ENCODE assay signal across 15 mouse cellular contexts in genomic region chr11:71337428-71337827, GRCm38 (mm10).
DNase-seq lines count a peak whose midpoint lies in the region; ATAC-seq and TF ChIP-seq lines count a peak whose summit lies in the region.
"Had no signal": no experiment of that assay in that cellular context is flagged by ENCODE, and none has a peak within 500 bp of the region (broad histone marks: within the 10 kb centered on the region; RNA-seq: fewer than 3 reads in every experiment).

No protein-coding gene starts in this region.

- no peak for TF ChIP-seq EP300 in heart, postnatal 0 days (IDR thresholded peaks at IDR 0.05; ENCODE audit: low read depth)
- no peak for TF ChIP-seq EP300 in lung, postnatal 0 days (IDR thresholded peaks at IDR 0.05)

- no peaks in the 10 kb centered on the region for H3K4me1 ChIP-seq in heart, postnatal 0 days (ENCODE audit: control insufficient read depth, insufficient read depth)
- H3K4me1 ChIP-seq in heart, embryonic 12.5 days (replicated peaks) = no peaks in the 10 kb centered on the region
- no peaks in the 10 kb centered on the region for H3K4me1 ChIP-seq in lung, postnatal 0 days (ENCODE audit: insufficient read depth, low read depth, low read length)
- H3K4me1 ChIP-seq in lung, adult 2 months (ENCODE audit: control insufficient read depth, insufficient read depth, low read length) = no peaks in the 10 kb centered on the region
- H3K4me1 ChIP-seq: embryonic facial prominence, embryonic 15.5 days; heart, embryonic 10.5 days; limb, embryonic 13.5 days had no signal

- no peak for TF ChIP-seq POLR2A in lung, adult 2 months (IDR thresholded peaks at IDR 0.05; ENCODE audit: borderline replicate concordance, extremely low read depth, low read depth, low read length)

- H3K4me2 ChIP-seq in heart, postnatal 0 days (ENCODE audit: low read depth, low read length) = no peak overlapping the region
- H3K4me2 ChIP-seq in heart, embryonic 12.5 days = no peak overlapping the region
- no peak overlapping the region for H3K4me2 ChIP-seq in lung, postnatal 0 days (replicated peaks; ENCODE audit: low read depth, low read length)
- H3K4me2 ChIP-seq: embryonic facial prominence, embryonic 15.5 days; limb, embryonic 13.5 days had no signal

- peak; percentile 23 for DNase-seq in heart, postnatal 0 days (ENCODE audit: low spot score)
- peak; percentile 27 for DNase-seq in lung, postnatal 0 days (ENCODE audit: low spot score)
- DNase-seq in lung, adult 2 months = no peak
- DNase-seq in R1 (ENCODE audit: low read depth, low spot score) = peak; percentile 9
- DNase-seq in retina, embryonic 14.5 days (ENCODE audit: low spot score) = peak; percentile 79
- no peak for DNase-seq in testis, postnatal 10 days (ENCODE audit: low spot score)
- no peak for DNase-seq in heart, adult 11 months
- DNase-seq: adrenal gland, adult 8-10 months; cerebellum, adult 18-20 months; thymus, postnatal 36 days had no signal

- H3K27me3 ChIP-seq in heart, postnatal 0 days (ENCODE audit: control insufficient read depth, insufficient read depth, low read length) = no peaks in the 10 kb centered on the region
- 0 out of 2 replicates have a peak, but pooled peaks cover 4% of the 10 kb centered on the region for H3K27me3 ChIP-seq in heart, embryonic 12.5 days (replicated peaks)
- H3K27me3 ChIP-seq in lung, postnatal 0 days (replicated peaks; ENCODE audit: insufficient read depth, low read length) = no peaks in the 10 kb centered on the region
- H3K27me3 ChIP-seq: embryonic facial prominence, embryonic 15.5 days; limb, embryonic 13.5 days had no signal

- no peaks in the 10 kb centered on the region for H3K9me3 ChIP-seq in heart, postnatal 0 days (replicated peaks; ENCODE audit: control insufficient read depth, low read length)
- no peaks in the 10 kb centered on the region for H3K9me3 ChIP-seq in heart, embryonic 12.5 days (replicated peaks)
- H3K9me3 ChIP-seq in lung, postnatal 0 days (ENCODE audit: low read length) = no peaks in the 10 kb centered on the region
- H3K9me3 ChIP-seq: embryonic facial prominence, embryonic 15.5 days; heart, embryonic 10.5 days; limb, embryonic 13.5 days had no signal

- peak; percentile 42 for TF ChIP-seq CTCF in heart, postnatal 0 days (IDR thresholded peaks at IDR 0.05; ENCODE audit: low read depth)
- peak; percentile 52 for TF ChIP-seq CTCF in lung, postnatal 0 days (IDR thresholded peaks at IDR 0.05)
- no peak for TF ChIP-seq CTCF in lung, adult 2 months (IDR thresholded peaks at IDR 0.05; ENCODE audit: insufficient read depth, low read length)

- no peak for ATAC-seq in heart, postnatal 0 days (ENCODE audit: insufficient read depth, low read depth)
- ATAC-seq in heart, embryonic 12.5 days (ENCODE audit: insufficient number of reproducible peaks, low FRiP score) = no peak
- no peak for ATAC-seq in lung, postnatal 0 days

- no peak overlapping the region for H3K27ac ChIP-seq in heart, postnatal 0 days (ENCODE audit: low read depth)
- no peak overlapping the region for H3K27ac ChIP-seq in heart, embryonic 12.5 days (ENCODE audit: poor library complexity, severe bottlenecking)
- no peak overlapping the region for H3K27ac ChIP-seq in lung, postnatal 0 days (ENCODE audit: low read length)
- H3K27ac ChIP-seq: embryonic facial prominence, embryonic 15.5 days; heart, embryonic 10.5 days; limb, embryonic 13.5 days had no signal

- no peaks in the 10 kb centered on the region for H3K36me3 ChIP-seq in heart, postnatal 0 days (replicated peaks; ENCODE audit: control insufficient read depth, insufficient read depth, low read length)
- H3K36me3 ChIP-seq in heart, embryonic 12.5 days = no peaks in the 10 kb centered on the region
- no peaks in the 10 kb centered on the region for H3K36me3 ChIP-seq in lung, postnatal 0 days (ENCODE audit: insufficient read depth, low read length)
- H3K36me3 ChIP-seq: embryonic facial prominence, embryonic 15.5 days; G1E; heart, embryonic 10.5 days; limb, embryonic 13.5 days had no signal

- H3K9ac ChIP-seq in heart, postnatal 0 days (replicated peaks; ENCODE audit: low read depth, low read length) = no peak overlapping the region
- H3K9ac ChIP-seq in heart, embryonic 12.5 days = no peak overlapping the region
- H3K9ac ChIP-seq in lung, postnatal 0 days (replicated peaks; ENCODE audit: low read depth) = no peak overlapping the region
- H3K9ac ChIP-seq: embryonic facial prominence, embryonic 15.5 days; limb, embryonic 13.5 days had no signal

- 6% methylated on average over 1 of the region's 1 CpGs for WGBS in heart, postnatal 0 days
- WGBS in heart, embryonic 12.5 days = 5% methylated on average over 1 of the region's 1 CpGs
- 0% methylated on average over 1 of the region's 1 CpGs for WGBS in lung, postnatal 0 days
- WGBS in lung, adult 2 months = 0% methylated on average over 1 of the region's 1 CpGs

- H3K4me3 ChIP-seq in heart, postnatal 0 days (ENCODE audit: low read depth, low read length) = no peak overlapping the region
- no peak overlapping the region for H3K4me3 ChIP-seq in heart, embryonic 12.5 days
- H3K4me3 ChIP-seq in lung, postnatal 0 days (ENCODE audit: low read depth, low read length) = no peak overlapping the region
- H3K4me3 ChIP-seq in lung, adult 2 months (replicated peaks; ENCODE audit: extremely low read depth, low read depth, low read length) = no peak overlapping the region
- H3K4me3 ChIP-seq: embryonic facial prominence, embryonic 15.5 days; heart, embryonic 10.5 days; limb, embryonic 13.5 days had no signal

Comparison
In these comparisons a context has a peak if more than half of its experiments do, and no peak if none do; other contexts are left out.
1. DNase-seq: peak in heart, postnatal 0 days (single experiment), lung, postnatal 0 days (single experiment), R1 (single experiment) and retina, embryonic 14.5 days (single experiment); none in lung, adult 2 months (single experiment), testis, postnatal 10 days (single experiment) and heart, adult 11 months (single experiment).